Mouse (Mus musculus) midbrain, embryonic 10.5 days (tissue): ENCODE measurements around the gene Slc38a9. TPM values are rescaled to one million over a fixed set of nuclear protein-coding genes. Genes with fewer than 3 reads are reported as not detected.

Experiments
- DNase-seq: peaks from one replicate; pipeline ENCODE4 v3.0.0-alpha.2; 2017; ENCODE audit warnings: low spot score
- H3K27ac ChIP-seq: fragments of 300-500 bp; sonication (generic); replicated peaks from 2 replicates; pipeline ENCODE4 v1.5.1; 2016; ENCODE audit warnings: mild to moderate bottlenecking
- H3K27me3 ChIP-seq: fragments of 300-500 bp; sonication (generic); 2 replicates; pipeline ENCODE4 v1.6.1; 2016; ENCODE audit warnings: low read depth, mild to moderate bottlenecking; ENCODE audit not compliant: poor library complexity, severe bottlenecking
- H3K36me3 ChIP-seq: fragments of 300-500 bp; sonication (generic); 2 replicates; pipeline ENCODE4 v1.6.1; 2016; ENCODE audit warnings: mild to moderate bottlenecking, moderate library complexity
- H3K4me1 ChIP-seq: fragments of 300-500 bp; sonication (generic); 2 replicates; pipeline ENCODE4 v1.6.1; 2016
- H3K4me3 ChIP-seq: fragments of 300-500 bp; sonication (generic); 2 replicates; pipeline ENCODE4 v1.5.1; 2016; ENCODE audit warnings: mild to moderate bottlenecking, moderate library complexity
- H3K9me3 ChIP-seq: fragments of 300-500 bp; sonication (generic); replicated peaks from 2 replicates; pipeline ENCODE4 v1.6.1; 2016; ENCODE audit warnings: mild to moderate bottlenecking
- WGBS: fragments of 180-500 bp; shearing (Covaris S2); methylation state at CpG from one replicate; pipeline ENCODE4 v1.1.7; 2016; 5-methylcytosine and 5-hydroxymethylcytosine counted together
- polyA plus RNA-seq: library from polyadenylated mRNA; unstranded; fragments of >200 nt; fragmentation: Nextera tagmentation; extraction: Ambion mirVana; gene quantifications from 2 replicates; pipeline ENCODE4 v1.2.1, GENCODE M21; 2016

Slc38a9 gene
- polyA plus RNA-seq, 1 experiment from 2014 or later, result 15.5 TPM

DNA sequence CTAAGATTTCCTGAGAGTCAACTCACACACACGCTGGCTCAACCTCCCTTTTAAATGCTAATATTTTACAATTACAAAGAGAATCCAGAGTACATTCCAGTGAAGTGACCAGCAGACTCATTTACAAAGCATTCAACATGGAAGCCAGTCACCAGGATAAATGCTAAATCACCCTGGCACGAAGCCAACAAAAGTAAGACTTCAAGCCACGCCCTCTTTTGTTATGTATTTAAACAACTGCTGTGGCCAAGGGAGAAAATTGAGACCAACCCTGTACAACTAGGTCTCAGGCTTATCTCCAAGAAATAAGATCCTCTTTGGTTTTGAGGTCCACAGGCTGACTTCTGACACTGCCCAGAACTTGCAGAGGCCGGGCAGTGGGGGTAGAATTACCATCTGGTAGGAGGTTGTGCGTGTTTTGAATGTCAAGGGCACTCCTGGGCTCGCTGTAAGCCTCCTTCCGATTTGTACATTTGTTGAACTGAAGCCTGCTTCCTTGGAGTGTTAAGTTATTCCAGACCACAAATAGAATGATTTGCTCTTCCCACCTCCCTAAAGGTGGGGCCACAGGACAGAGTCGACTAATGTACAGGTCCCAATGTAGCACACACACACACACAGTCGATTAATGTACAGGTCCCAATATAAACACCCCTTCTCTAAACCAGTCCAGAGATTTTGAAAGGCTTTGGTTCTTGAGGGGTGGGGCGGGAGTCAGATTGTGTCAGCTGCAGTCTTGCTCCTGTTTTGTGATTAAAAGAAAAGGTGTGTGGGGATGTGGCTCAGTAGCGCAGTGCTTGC, 110.2 kb downstream of the Slc38a9 start:
- H3K27me3 ChIP-seq, result no peaks in the 10 kb centered on the region
- H3K9me3 ChIP-seq, result peaks cover 20% of the 10 kb centered on the region
- peak; percentile 34 for DNase-seq
- peaks cover 16% of the 10 kb centered on the region for H3K4me1 ChIP-seq
- H3K27ac ChIP-seq, result peak overlapping the region; percentile 4; the same call in 1 of the 2 replicates
- WGBS, result 45% methylated on average over 11 of the region's 11 CpGs
- H3K36me3 ChIP-seq, result no peaks in the 10 kb centered on the region
- H3K4me3 ChIP-seq, result no peak overlapping the region

DNA sequence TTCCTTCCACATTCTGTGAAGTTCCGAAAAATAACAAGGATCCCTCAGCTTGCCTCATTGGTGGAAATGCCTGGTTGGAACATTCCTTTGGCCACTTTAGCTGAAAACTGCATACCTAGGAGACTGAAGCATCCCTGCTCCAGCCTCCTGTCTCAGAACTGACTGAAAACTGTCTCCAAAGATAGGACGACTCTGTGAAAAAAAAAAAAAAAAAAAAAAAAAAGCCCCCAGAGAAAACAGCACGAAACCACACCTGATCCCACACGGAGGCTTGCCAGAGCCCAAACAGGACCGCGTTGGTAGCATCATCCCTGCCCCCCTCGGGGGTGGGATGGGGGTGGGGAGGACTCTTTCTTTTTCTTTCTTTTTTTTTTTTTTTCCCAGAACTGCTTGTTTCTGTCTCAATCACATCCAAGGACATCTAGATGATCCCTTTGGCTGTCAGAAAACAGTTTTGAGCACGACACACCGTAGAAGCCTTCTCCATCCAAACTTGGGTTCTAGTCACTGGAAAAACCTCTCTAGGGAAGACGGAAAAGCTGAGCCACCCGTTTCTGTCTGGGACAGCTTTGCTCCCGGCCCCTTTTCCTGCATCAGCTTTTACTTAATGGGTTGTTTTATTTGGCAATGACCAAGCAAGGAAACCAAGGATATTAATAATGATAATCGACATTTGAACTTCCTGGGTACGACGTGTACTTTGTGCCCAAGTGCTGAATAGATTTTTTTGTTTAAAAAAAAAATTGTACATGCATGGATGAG, 111.1 kb downstream of the Slc38a9 start:
- WGBS, result 49% methylated on average over 15 of the region's 15 CpGs
- no peak for DNase-seq

DNA sequence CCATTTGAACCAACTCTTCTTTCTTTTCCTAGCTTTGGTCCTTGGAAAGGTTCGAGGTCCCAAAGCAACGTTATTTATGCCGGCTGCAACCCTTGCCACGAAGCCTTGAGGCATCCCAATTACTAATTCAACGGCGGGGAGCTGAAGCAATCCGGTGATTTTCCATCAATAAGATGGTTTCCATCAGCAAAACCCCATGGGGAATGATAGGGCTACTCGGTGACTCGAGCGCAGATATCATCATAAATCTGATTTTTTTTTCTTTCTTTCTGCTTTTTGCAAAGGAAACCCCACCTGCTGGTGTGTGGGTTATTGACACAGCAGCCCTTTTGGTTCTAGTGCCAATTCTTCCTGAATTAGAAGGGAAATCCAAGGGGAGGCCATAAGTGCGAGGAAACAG, 111.7 kb downstream of the Slc38a9 start:
- H3K9me3 ChIP-seq, result peaks cover 9% of the 10 kb centered on the region
- H3K36me3 ChIP-seq, result no peaks in the 10 kb centered on the region
- no peak overlapping the region for H3K4me3 ChIP-seq
- DNase-seq, result no peak
- peaks cover 16% of the 10 kb centered on the region for H3K4me1 ChIP-seq
- no peaks in the 10 kb centered on the region for H3K27me3 ChIP-seq
- no peak overlapping the region for H3K27ac ChIP-seq
- WGBS, result 80% methylated on average over 11 of the region's 11 CpGs

More for the DNA sequence above, 111.1 kb downstream of the Slc38a9 start:
- H3K36me3 ChIP-seq, result no peaks in the 10 kb centered on the region
- H3K27ac ChIP-seq, result peak overlapping the region; percentile 4; the same call in 1 of the 2 replicates
- H3K4me3 ChIP-seq, result no peak overlapping the region
- no peaks in the 10 kb centered on the region for H3K27me3 ChIP-seq
- peaks cover 16% of the 10 kb centered on the region for H3K4me1 ChIP-seq
- peaks cover 15% of the 10 kb centered on the region for H3K9me3 ChIP-seq

DNA sequence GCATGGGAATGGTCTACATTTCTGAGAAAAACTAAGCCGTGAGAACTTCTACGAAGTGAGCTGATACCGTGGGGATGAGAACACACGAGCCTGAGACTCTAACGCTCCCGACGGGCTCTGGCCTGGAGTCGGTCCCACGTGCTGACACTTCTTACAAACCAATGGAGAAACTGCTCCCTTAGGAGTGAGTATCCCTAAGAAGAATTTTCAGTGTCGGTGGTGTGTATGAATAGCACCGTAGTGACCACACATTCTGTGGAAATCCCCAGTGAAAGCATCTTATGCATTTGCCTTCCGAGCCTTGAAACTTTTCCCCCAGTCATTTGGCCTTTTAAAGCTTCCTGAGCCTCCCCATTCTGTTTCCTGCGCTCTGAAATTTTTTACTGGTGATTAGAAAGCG, 112.3 kb downstream of the Slc38a9 start:
- Histone ChIP-seq H3K9me3 (peaks cover 3% of the 10 kb centered on the region), H3K27ac (no peak overlapping the region), H3K4me1 (peaks cover 16% of the 10 kb centered on the region), H3K36me3 (no peaks in the 10 kb centered on the region), H3K27me3 (no peaks in the 10 kb centered on the region), H3K4me3 (no peak overlapping the region)
- 85% methylated on average over 14 of the region's 14 CpGs for WGBS
- no peak for DNase-seq

DNA sequence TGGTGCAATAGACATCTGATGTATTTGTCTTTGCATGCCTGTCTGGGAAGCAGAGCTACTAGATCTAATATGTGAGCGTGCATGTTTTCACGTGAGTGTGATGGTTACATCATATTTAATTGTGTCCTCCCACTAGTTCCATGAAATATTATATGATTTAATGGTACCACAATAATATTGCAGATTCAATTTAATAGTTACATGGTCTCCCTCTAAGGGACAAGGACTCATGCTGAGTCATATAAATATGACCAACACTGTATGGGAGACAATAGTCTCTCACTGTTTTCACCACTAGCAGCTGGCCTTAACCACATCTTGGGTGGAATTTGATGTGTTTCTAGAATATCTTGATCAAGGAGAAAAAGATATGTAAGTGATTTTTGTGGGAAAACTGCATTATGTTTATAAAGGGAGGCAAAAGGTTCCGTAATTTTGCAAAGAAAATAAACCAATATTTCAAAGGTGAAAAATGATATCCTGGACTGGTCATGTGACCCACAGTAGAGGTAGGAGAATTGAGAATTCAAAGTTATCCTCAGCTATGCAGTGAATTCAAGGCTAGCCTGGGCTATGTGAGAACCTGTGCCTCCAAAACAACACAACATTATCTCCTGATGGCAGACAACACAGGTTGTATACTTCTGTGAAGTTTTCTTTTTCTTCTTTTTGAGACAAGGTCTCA, 113.6 kb downstream of the Slc38a9 start:
- 92% methylated on average over 3 of the region's 3 CpGs for WGBS

DNA sequence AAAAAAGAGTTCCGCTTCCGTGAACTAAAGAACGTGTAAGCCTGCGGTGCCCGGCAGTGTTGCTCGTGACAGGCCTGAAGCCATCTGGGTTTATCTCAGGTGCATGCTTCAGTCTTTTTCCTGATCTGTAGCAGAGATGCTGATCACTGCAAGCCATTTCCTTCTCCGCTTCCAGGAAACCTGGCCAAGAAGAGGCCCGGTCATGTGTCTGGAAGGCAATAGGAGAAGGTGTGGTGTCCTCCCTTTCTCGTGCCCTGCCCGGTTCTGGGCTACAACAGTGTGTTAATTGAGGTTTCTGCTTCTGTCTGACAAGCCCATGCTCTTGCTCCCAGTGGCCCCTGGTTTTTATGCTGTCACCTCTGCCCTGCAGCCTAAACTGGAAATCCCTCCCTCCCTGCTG, 115.3 kb downstream of the Slc38a9 start:
- no peak for DNase-seq
- Histone ChIP-seq H3K9me3 (no peaks in the 10 kb centered on the region), H3K4me3 (no peak overlapping the region), H3K27ac (no peak overlapping the region), H3K27me3 (no peaks in the 10 kb centered on the region), H3K36me3 (no peaks in the 10 kb centered on the region), H3K4me1 (peaks cover 8% of the 10 kb centered on the region)
- 91% methylated on average over 10 of the region's 10 CpGs for WGBS

More for the DNA sequence above, 113.6 kb downstream of the Slc38a9 start:
- Histone ChIP-seq H3K27me3 (no peaks in the 10 kb centered on the region), H3K9me3 (no peaks in the 10 kb centered on the region), H3K4me1 (peaks cover 16% of the 10 kb centered on the region), H3K36me3 (no peaks in the 10 kb centered on the region), H3K4me3 (no peak overlapping the region), H3K27ac (no peak overlapping the region)
- no peak for DNase-seq

DNA sequence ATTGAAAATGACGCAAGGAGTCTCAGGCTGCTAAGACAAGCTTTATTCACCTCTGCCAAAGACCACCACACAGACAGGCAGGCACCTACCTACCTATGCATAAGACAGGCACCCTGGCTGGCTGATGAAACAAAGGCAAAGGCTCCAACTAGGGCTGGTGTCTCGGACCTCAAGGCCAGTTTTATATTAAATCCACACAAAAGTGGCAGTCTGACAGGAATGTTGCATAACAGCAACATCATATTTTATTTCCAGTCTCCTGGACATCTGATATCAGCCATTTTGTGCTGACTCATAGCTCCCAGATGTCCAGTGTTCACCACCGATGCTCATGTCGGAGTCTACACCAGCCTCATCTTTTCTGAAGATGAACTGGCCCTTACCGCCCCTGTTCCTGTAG, 117.9 kb downstream of the Slc38a9 start:
- H3K27ac ChIP-seq, result no peak overlapping the region
- no peaks in the 10 kb centered on the region for H3K36me3 ChIP-seq
- no peaks in the 10 kb centered on the region for H3K4me1 ChIP-seq
- H3K27me3 ChIP-seq, result no peaks in the 10 kb centered on the region
- no peaks in the 10 kb centered on the region for H3K9me3 ChIP-seq
- no peak overlapping the region for H3K4me3 ChIP-seq
- WGBS, result 93% methylated on average over 5 of the region's 5 CpGs
- no peak for DNase-seq

DNA sequence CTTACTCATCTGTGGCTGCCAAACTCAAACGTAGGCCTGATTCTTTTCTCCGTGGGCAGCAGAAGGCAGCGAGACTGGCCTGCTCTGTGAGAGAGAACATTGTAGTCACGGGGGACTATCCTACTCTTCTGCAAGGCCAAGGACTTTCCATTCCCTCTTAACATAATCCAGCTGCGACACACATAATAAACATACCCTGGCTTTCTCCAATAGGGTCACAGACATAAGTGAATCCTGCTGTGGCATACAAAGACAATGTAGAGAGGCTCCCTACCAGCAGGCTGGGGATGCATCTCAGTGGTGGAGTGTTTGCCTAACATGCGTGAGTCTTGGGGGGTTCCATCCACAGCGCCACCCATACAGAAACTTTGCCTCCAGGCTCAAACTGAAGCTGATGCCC, 124.8 kb downstream of the Slc38a9 start:
- WGBS, result 75% methylated on average over 7 of the region's 7 CpGs
- no peak for DNase-seq
- H3K9me3 ChIP-seq, result no peaks in the 10 kb centered on the region

DNA sequence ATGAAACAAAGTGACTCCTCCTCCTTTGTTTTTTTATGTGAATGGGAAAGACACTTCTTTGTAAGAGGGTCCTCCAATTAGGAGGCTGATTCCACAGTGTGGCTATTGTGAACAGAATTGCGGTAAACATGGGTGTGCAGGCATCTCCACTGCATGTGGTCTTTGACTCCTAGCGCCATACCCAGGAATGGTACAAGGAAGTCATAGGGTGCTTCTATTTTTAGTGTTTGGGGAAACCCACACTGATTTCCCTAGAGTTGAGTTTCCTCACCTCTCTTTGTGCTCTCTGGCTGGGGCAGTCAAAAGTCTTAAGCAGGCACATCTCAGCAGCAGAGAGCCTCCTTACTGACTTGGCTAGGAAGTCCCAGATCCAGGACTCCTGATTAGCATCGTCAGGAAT, 125.6 kb downstream of the Slc38a9 start:
- Histone ChIP-seq H3K9me3 (no peaks in the 10 kb centered on the region), H3K4me3 (no peak overlapping the region), H3K36me3 (no peaks in the 10 kb centered on the region), H3K27me3 (no peaks in the 10 kb centered on the region), H3K4me1 (no peaks in the 10 kb centered on the region), H3K27ac (no peak overlapping the region)
- 57% methylated on average over 3 of the region's 3 CpGs for WGBS
- DNase-seq, result no peak

More for the DNA sequence above, 124.8 kb downstream of the Slc38a9 start:
- no peak overlapping the region for H3K27ac ChIP-seq
- no peaks in the 10 kb centered on the region for H3K4me1 ChIP-seq
- H3K4me3 ChIP-seq, result no peak overlapping the region
- no peaks in the 10 kb centered on the region for H3K27me3 ChIP-seq
- H3K36me3 ChIP-seq, result no peaks in the 10 kb centered on the region

DNA sequence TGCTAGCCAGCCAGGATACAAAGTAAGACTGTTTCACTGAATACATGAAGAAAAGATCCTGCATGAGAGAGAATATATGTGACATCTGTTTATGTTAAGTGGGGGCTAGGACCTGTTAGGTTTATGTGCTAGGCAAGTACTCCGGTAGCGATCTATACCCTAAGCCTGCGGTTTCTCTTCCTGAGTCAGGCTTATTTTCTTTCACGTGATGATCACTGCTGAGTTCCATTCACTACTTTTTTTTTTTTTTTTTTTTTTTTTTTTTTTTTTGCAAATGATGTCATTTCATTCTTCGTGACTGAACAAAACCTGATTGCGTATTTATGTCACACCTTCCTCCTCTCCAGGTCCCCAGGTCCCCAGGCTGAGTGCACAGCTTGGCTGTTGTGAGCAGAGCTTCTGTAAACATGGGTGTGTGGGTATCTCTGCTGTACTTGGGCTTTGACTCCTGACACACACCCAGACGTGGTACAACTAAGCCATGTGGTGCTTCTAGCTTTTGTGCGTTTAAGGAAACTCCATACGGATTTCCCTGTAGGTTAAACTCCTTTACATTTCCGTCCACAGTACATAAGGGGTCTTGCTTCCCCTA, 126.5 kb downstream of the Slc38a9 start:
- Histone ChIP-seq H3K4me1 (no peaks in the 10 kb centered on the region), H3K36me3 (no peaks in the 10 kb centered on the region), H3K27me3 (no peaks in the 10 kb centered on the region), H3K27ac (no peak overlapping the region), H3K4me3 (no peak overlapping the region), H3K9me3 (no peaks in the 10 kb centered on the region)
- no peak for DNase-seq
- 86% methylated on average over 10 of the region's 10 CpGs for WGBS
